Mouse (Mus musculus): Measurements from ENCODE around the gene Tcaim.

- TF ChIP-seq POLR2A (IDR thresholded peaks at IDR 0.05; ENCODE audit: low read depth, low read length) (no peak), NELFE (IDR thresholded peaks at IDR 0.05; ENCODE audit: low read depth, low read length) (no peak), CTCF (conservative IDR thresholded peaks at IDR 0.05 in 1 of 2, IDR thresholded peaks at IDR 0.05 in 1 of 2; ENCODE audit: low read depth in 2 of 2, low read length in 2 of 2) (no peak), ZMIZ1 (IDR thresholded peaks at IDR 0.05; ENCODE audit: low read depth, low read length) (no peak), JUND (conservative IDR thresholded peaks at IDR 0.05; ENCODE audit: low read depth, low read length) (no peak)
These were observed 4.9 kb downstream of the Tcaim start for GRCm38 (mm10) chr9:122810212-122810611.
